Mouse (Mus musculus) heart, postnatal 0 days (tissue): ENCODE measurements around the gene Rrnad1.

Experiments
- CTCF ChIP-seq: IDR thresholded peaks from 2 replicates; pipeline ENCODE4 v1.5.1; 2016; ENCODE audit warnings: antibody characterized with exemption, control low read depth, low read depth
- EP300 ChIP-seq: IDR thresholded peaks from 2 replicates; pipeline ENCODE4 v1.6.1; 2016; ENCODE audit warnings: antibody characterized with exemption, low read depth

- TF ChIP-seq CTCF (no peak), EP300 (no peak)
These were observed 31.3 kb downstream of the Rrnad1 start for GRCm38 (mm10) chr3:87899266-87899665.
